Mouse (Mus musculus): ENCODE results near the gene Hoxb4.
A peak's percentile ranks its signal among the peaks of the same experiment; 100 is the strongest.

The Hoxb4 gene

GRCm38 (mm10) chr11:96314671-96315343 lies 3.3 kb upstream of the Hoxb4 start:
- DNase-seq (ENCODE audit: low read depth) = peak; percentile 51

- no peak for DNase-seq (ENCODE audit: low read depth)
Measured at GRCm38 (mm10) chr11:96315344-96315681, 2.8 kb upstream of the Hoxb4 start.

GRCm38 (mm10) chr11:96316696-96317607 lies 1.1 kb upstream of the Hoxb4 start:
- DNase-seq (ENCODE audit: low read depth) = peak; percentile 12

GRCm38 (mm10) chr11:96318368-96319070 lies 452 bp downstream of the Hoxb4 start:
- peak; percentile 83 for DNase-seq (ENCODE audit: low read depth)

- DNase-seq (ENCODE audit: low read depth) = peak; percentile 48
Measured at GRCm38 (mm10) chr11:96319071-96319902, 1.2 kb downstream of the Hoxb4 start.

- peak; percentile 38 for DNase-seq (ENCODE audit: low read depth)
Measured at GRCm38 (mm10) chr11:96319910-96320309, 1.8 kb downstream of the Hoxb4 start.

- no peak for DNase-seq (ENCODE audit: low read depth)
Measured at GRCm38 (mm10) chr11:96320688-96321087, 2.6 kb downstream of the Hoxb4 start.

- no peak for DNase-seq (ENCODE audit: low read depth)
Measured at GRCm38 (mm10) chr11:96321846-96322245, 3.8 kb downstream of the Hoxb4 start.

GRCm38 (mm10) chr11:96322738-96323137 lies 4.7 kb downstream of the Hoxb4 start:
- DNase-seq (ENCODE audit: low read depth) = no peak

- DNase-seq (ENCODE audit: low read depth) = no peak
Measured at GRCm38 (mm10) chr11:96323154-96323553, 5.1 kb downstream of the Hoxb4 start, which contains the start of gene Hoxb3. Gene Hoxb3 (plus strand): TSS chr11:96323326.

- no peak for DNase-seq (ENCODE audit: low read depth)
Measured at GRCm38 (mm10) chr11:96324125-96324524, 6.1 kb downstream of the Hoxb4 start.

GRCm38 (mm10) chr11:96324965-96325364 lies 6.9 kb downstream of the Hoxb4 start:
- DNase-seq (ENCODE audit: low read depth) = no peak

GRCm38 (mm10) chr11:96325747-96326212 lies 7.7 kb downstream of the Hoxb4 start:
- no peak for DNase-seq (ENCODE audit: low read depth)

GRCm38 (mm10) chr11:96326705-96327104 lies 8.6 kb downstream of the Hoxb4 start:
- no peak for DNase-seq (ENCODE audit: low read depth)

GRCm38 (mm10) chr11:96327122-96327521 lies 9.1 kb downstream of the Hoxb4 start:
- DNase-seq (ENCODE audit: low read depth) = no peak

- DNase-seq (ENCODE audit: low read depth) = no peak
Measured at GRCm38 (mm10) chr11:96327750-96328149, 9.7 kb downstream of the Hoxb4 start.

- no peak for DNase-seq (ENCODE audit: low read depth)
Measured at GRCm38 (mm10) chr11:96328605-96329004, 10.5 kb downstream of the Hoxb4 start.

GRCm38 (mm10) chr11:96332105-96332504 lies 14.0 kb downstream of the Hoxb4 start:
- no peak for DNase-seq (ENCODE audit: low read depth)

- no peak for DNase-seq (ENCODE audit: low read depth)
Measured at GRCm38 (mm10) chr11:96332618-96333032, 14.6 kb downstream of the Hoxb4 start.

GRCm38 (mm10) chr11:96333241-96334001 lies 15.4 kb downstream of the Hoxb4 start:
- DNase-seq (ENCODE audit: low read depth) = no peak

- no peak for DNase-seq (ENCODE audit: low read depth)
Measured at GRCm38 (mm10) chr11:96334002-96334364, 15.9 kb downstream of the Hoxb4 start.

All from induced T-regulatory cell, adult 2 months (primary cell).